Mouse (Mus musculus) MEL (cell line): Measurements from ENCODE around the gene Ocln. TPM values are rescaled to one million over a fixed set of nuclear protein-coding genes. Genes with fewer than 3 reads are reported as not detected.
A peak's percentile ranks its signal among the peaks of the same experiment; 100 is the strongest.

Experiments
- DNase-seq: peaks from one replicate; pipeline ENCODE4 v3.0.0; 2011; ENCODE audit warnings: low read depth, low spot score
- H3K27ac ChIP-seq: 2 replicates; pipeline ENCODE4 v1.5.1; 2012; ENCODE audit warnings: low read depth, mild to moderate bottlenecking, control low read depth, low read length, moderate library complexity; ENCODE audit not compliant: control insufficient read depth
- H3K27me3 ChIP-seq, 2 experiments: fragments of 150-350 bp in 1 of 2; sonication (generic) in 1 of 2; 2 replicates each; pipeline ENCODE4 v1.6.1; 2012; ENCODE audit warnings: low read length in 2 of 2, mild to moderate bottlenecking in 2 of 2, improper control_type of control experiment in 1 of 2, moderate library complexity in 1 of 2; ENCODE audit not compliant: insufficient read depth in 2 of 2, control insufficient read depth in 1 of 2
- H3K36me3 ChIP-seq, 2 experiments: 2 replicates each; pipeline ENCODE4 v1.6.1; 2012 to 2014; ENCODE audit warnings: low read length in 2 of 2, improper control_type of control experiment in 1 of 2, inconsistent platforms in 1 of 2, mild to moderate bottlenecking in 1 of 2; ENCODE audit not compliant: insufficient read depth in 2 of 2, control insufficient read depth in 1 of 2
- H3K4me1 ChIP-seq, 2 experiments: fragments of 150-350 bp in 1 of 2; sonication (generic) in 1 of 2; 2 replicates each; pipeline ENCODE4 v1.6.1; 2012; ENCODE audit warnings: low read length in 2 of 2, improper control_type of control experiment in 1 of 2, mild to moderate bottlenecking in 1 of 2; ENCODE audit not compliant: insufficient read depth in 2 of 2, control insufficient read depth in 1 of 2
- H3K4me3 ChIP-seq, 2 experiments: fragments of 150-350 bp in 1 of 2; sonication (generic) in 1 of 2; 2 replicates each; pipeline ENCODE4 v1.5.1; 2012; ENCODE audit warnings: low read depth in 2 of 2, low read length in 2 of 2, mild to moderate bottlenecking in 2 of 2, moderate library complexity in 2 of 2, control low read depth in 1 of 2, improper control_type of control experiment in 1 of 2; ENCODE audit not compliant: control insufficient read depth in 1 of 2, insufficient read depth in 1 of 2
- H3K79me2 ChIP-seq: 2 replicates; pipeline ENCODE4 v1.6.1; 2012; ENCODE audit warnings: mild to moderate bottlenecking, low read length, moderate library complexity; ENCODE audit not compliant: control insufficient read depth, poor library complexity, insufficient read depth
- H3K9ac ChIP-seq: 2 replicates; pipeline ENCODE4 v1.6.1; 2012; ENCODE audit warnings: low read depth, mild to moderate bottlenecking, control low read depth, low read length, moderate library complexity; ENCODE audit not compliant: control insufficient read depth, poor library complexity, severe bottlenecking
- H3K9me3 ChIP-seq: fragments of 150-350 bp; sonication (generic); replicated peaks from 2 replicates; pipeline ENCODE4 v1.6.1; 2012; ENCODE audit warnings: mild to moderate bottlenecking, low read length, improper control_type of control experiment, moderate library complexity; ENCODE audit not compliant: insufficient read depth
- BHLHE40 ChIP-seq: IDR thresholded peaks from 2 replicates; pipeline ENCODE4 v1.6.1; 2012; ENCODE audit warnings: low read depth, mild to moderate bottlenecking, inconsistent platforms, low read length, improper control_type of control experiment, borderline replicate concordance
- CHD1 ChIP-seq: IDR thresholded peaks from 2 replicates; pipeline ENCODE4 v1.6.1; 2012; ENCODE audit warnings: low read depth, mild to moderate bottlenecking, inconsistent platforms, low read length, improper control_type of control experiment
- CHD2 ChIP-seq: IDR thresholded peaks from 2 replicates; pipeline ENCODE4 v1.6.1; 2011; ENCODE audit warnings: low read length, improper control_type of control experiment
- E2F4 ChIP-seq: IDR thresholded peaks from 2 replicates; pipeline ENCODE4 v1.6.1; 2011; ENCODE audit warnings: low read depth, low read length, improper control_type of control experiment, borderline replicate concordance
- EP300 ChIP-seq, 2 experiments: IDR thresholded peaks; 2 replicates each; pipeline ENCODE4 v1.6.1; 2011; ENCODE audit warnings: improper control_type of control experiment in 2 of 2, low read length in 2 of 2, low read depth in 1 of 2, mild to moderate bottlenecking in 1 of 2
- ETS1 ChIP-seq: IDR thresholded peaks from 2 replicates; pipeline ENCODE4 v1.6.1; 2012; ENCODE audit warnings: low read depth, mild to moderate bottlenecking, inconsistent platforms, low read length, improper control_type of control experiment, moderate library complexity
- GATA1 ChIP-seq: IDR thresholded peaks from 2 replicates; pipeline ENCODE4 v1.6.1; 2011; ENCODE audit warnings: low read depth, low read length, improper control_type of control experiment
- MAFK ChIP-seq: IDR thresholded peaks from 2 replicates; pipeline ENCODE4 v1.6.1; 2011; ENCODE audit warnings: low read depth, mild to moderate bottlenecking, low read length, improper control_type of control experiment, borderline replicate concordance
- MAX ChIP-seq: IDR thresholded peaks from 2 replicates; pipeline ENCODE4 v1.6.1; 2011; ENCODE audit warnings: low read length, improper control_type of control experiment
- MEF2A ChIP-seq: IDR thresholded peaks from 2 replicates; pipeline ENCODE4 v1.6.1; 2014; ENCODE audit warnings: low read depth, mild to moderate bottlenecking, inconsistent platforms, low read length, improper control_type of control experiment; ENCODE audit not compliant: poor library complexity, insufficient replicate concordance, severe bottlenecking; ENCODE audit errors: extremely low read depth
- MXI1 ChIP-seq: IDR thresholded peaks from 2 replicates; pipeline ENCODE4 v1.6.1; 2011; ENCODE audit warnings: mild to moderate bottlenecking, low read depth, low read length, improper control_type of control experiment
- MYC ChIP-seq: IDR thresholded peaks from 2 replicates; pipeline ENCODE4 v1.6.1; 2011; ENCODE audit warnings: low read depth, mild to moderate bottlenecking, low read length, improper control_type of control experiment, moderate library complexity
- NELFE ChIP-seq: IDR thresholded peaks from 2 replicates; pipeline ENCODE4 v1.6.1; 2011; ENCODE audit warnings: low read depth, low read length, improper control_type of control experiment
- NRF1 ChIP-seq: IDR thresholded peaks from 2 replicates; pipeline ENCODE4 v1.6.1; 2014; ENCODE audit warnings: low read depth, mild to moderate bottlenecking, inconsistent platforms, low read length, improper control_type of control experiment, moderate library complexity; ENCODE audit not compliant: poor library complexity, insufficient read depth, severe bottlenecking
- POLR2A ChIP-seq, 2 experiments: IDR thresholded peaks; 2 replicates each; pipeline ENCODE4 v1.6.1; 2011 to 2012; ENCODE audit warnings: low read length in 2 of 2, mild to moderate bottlenecking in 2 of 2, control low read depth in 1 of 2, improper control_type of control experiment in 1 of 2, low read depth in 1 of 2, moderate library complexity in 1 of 2; ENCODE audit not compliant: control insufficient read depth in 1 of 2, insufficient read depth in 1 of 2, poor library complexity in 1 of 2
- POLR2AphosphoS5 ChIP-seq: IDR thresholded peaks from 2 replicates; pipeline ENCODE4 v1.6.1; 2012; ENCODE audit warnings: low read depth, borderline replicate concordance, mild to moderate bottlenecking, inconsistent platforms, low read length, moderate library complexity, mixed read lengths
- SIN3A ChIP-seq: IDR thresholded peaks from 2 replicates; pipeline ENCODE4 v1.6.1; 2012; ENCODE audit warnings: low read length, improper control_type of control experiment, inconsistent platforms
- TAL1 ChIP-seq: IDR thresholded peaks from 2 replicates; pipeline ENCODE4 v1.6.1; 2012; ENCODE audit warnings: mild to moderate bottlenecking, inconsistent platforms, low read length, moderate library complexity, mixed read lengths
- TBP ChIP-seq: IDR thresholded peaks from 2 replicates; pipeline ENCODE4 v1.8.0; 2011; ENCODE audit warnings: low read depth, low read length, improper control_type of control experiment
- TCF12 ChIP-seq: IDR thresholded peaks from 2 replicates; pipeline ENCODE4 v1.6.1; 2014; ENCODE audit warnings: low read depth, mild to moderate bottlenecking, inconsistent platforms, low read length, improper control_type of control experiment, moderate library complexity
- USF2 ChIP-seq, 2 experiments: IDR thresholded peaks; 2 replicates each; pipeline ENCODE4 v1.6.1; 2011 to 2012; ENCODE audit warnings: improper control_type of control experiment in 2 of 2, low read length in 2 of 2, borderline replicate concordance in 1 of 2, inconsistent platforms in 1 of 2, low read depth in 1 of 2, mild to moderate bottlenecking in 1 of 2; ENCODE audit not compliant: insufficient read depth in 1 of 2
- ZC3H11A ChIP-seq: IDR thresholded peaks from 2 replicates; pipeline ENCODE4 v1.6.1; 2012; ENCODE audit warnings: low read depth, mild to moderate bottlenecking, inconsistent platforms, low read length, improper control_type of control experiment
- ZNF384 ChIP-seq: IDR thresholded peaks from 2 replicates; pipeline ENCODE4 v1.6.1; 2012; ENCODE audit warnings: low read depth, mild to moderate bottlenecking, inconsistent platforms, low read length, improper control_type of control experiment
- polyA plus RNA-seq, 2 experiments: library from polyadenylated mRNA; stranded (reverse) in 1 of 2; unstranded in 1 of 2; fragments of >175 nt in 1 of 2; fragments of >200 nt in 1 of 2; gene quantifications; 2 replicates each; pipeline versions ENCODE4 v1.2.1 to v1.2.4; 2012; ENCODE audit warnings: low replicate concordance in 2 of 2, low read depth in 1 of 2; ENCODE audit not compliant: insufficient read length in 2 of 2, insufficient read depth in 1 of 2, missing spikeins in 1 of 2
- total RNA-seq: library from RNA; depleted of rRNA; stranded (reverse); fragments of 300-350 nt; gene quantifications from 2 replicates; pipeline ENCODE4 v1.2.3, GENCODE M21; 2012

The Ocln gene
- total and polyA plus RNA-seq, 3 experiments = 0.31 to 0.58 TPM; not detected in 1

DNA sequence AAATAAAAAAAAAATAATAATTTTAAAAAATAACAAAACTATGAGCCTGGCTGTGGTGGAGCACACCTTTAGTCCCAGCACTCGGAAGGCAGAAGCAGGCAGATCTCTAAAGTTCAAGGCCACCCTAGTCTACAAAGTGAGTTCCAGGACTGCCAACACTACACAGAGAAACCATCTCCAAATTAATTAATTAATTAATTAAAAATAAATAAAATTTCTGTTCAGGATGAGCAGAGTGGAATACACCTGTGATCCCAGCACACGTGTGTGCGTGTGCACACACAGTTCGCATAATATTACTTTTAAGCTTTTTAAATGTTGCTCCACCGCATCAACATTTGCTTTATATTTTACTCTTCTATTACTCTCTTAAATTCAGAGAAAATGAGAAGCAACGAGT is 60.9 kb downstream of the Ocln start:
- H3K4me3 ChIP-seq = peak overlapping the region; percentile 83 to 100
- peak overlapping the region; percentile 87 for H3K27ac ChIP-seq
- H3K36me3 ChIP-seq = peaks cover 15 to 16% of the 10 kb centered on the region in 2 experiments
- H3K9ac ChIP-seq = peak overlapping the region; percentile 97
- DNase-seq = no peak
- peaks cover 16% of the 10 kb centered on the region for H3K79me2 ChIP-seq
- TF ChIP-seq MXI1 = no peak
- no peak for TF ChIP-seq ZC3H11A
- TF ChIP-seq MYC = peak; percentile 57; the same call in 1 of the 2 replicates
- no peak for TF ChIP-seq ZNF384
- no peak for TF ChIP-seq POLR2AphosphoS5
- TF ChIP-seq USF2 (IDR thresholded peaks at IDR 0.05; ENCODE audit: borderline replicate concordance in 1 of 2, insufficient read depth in 1 of 2, low read depth in 1 of 2, low read length in 2 of 2) = no peak
- no peak for TF ChIP-seq MEF2A
- TF ChIP-seq NRF1 = no peak
- no peaks in the 10 kb centered on the region for H3K27me3 ChIP-seq
- H3K4me1 ChIP-seq = peaks cover 2 to 14% of the 10 kb centered on the region in 2 experiments; a peak in 3 of 4 replicates
- H3K9me3 ChIP-seq = no peaks in the 10 kb centered on the region

GRCm38 (mm10) chr13:100490424-100490823 is 62.1 kb downstream of the Ocln start:
- peaks cover 16 to 22% of the 10 kb centered on the region in 2 experiments for H3K36me3 ChIP-seq
- H3K27me3 ChIP-seq = no peaks in the 10 kb centered on the region
- H3K79me2 ChIP-seq = peaks cover 16% of the 10 kb centered on the region
- no peaks in the 10 kb centered on the region for H3K9me3 ChIP-seq
- H3K4me1 ChIP-seq = peaks cover 2 to 14% of the 10 kb centered on the region in 2 experiments; a peak in 3 of 4 replicates
- peak overlapping the region; percentile 59 for H3K9ac ChIP-seq
- TF ChIP-seq POLR2A (IDR thresholded peaks at IDR 0.05; ENCODE audit: control insufficient read depth in 1 of 2, insufficient read depth in 1 of 2, low read depth in 1 of 2, low read length in 2 of 2, poor library complexity in 1 of 2) (no peak), ETS1 (peak; percentile 79), MAX (peak; percentile 56; the same call in 1 of the 2 replicates), TBP (no peak), GATA1 (peak; percentile 29; the same call in 1 of the 2 replicates), MAFK (peak; percentile 98), BHLHE40 (no peak), MYC (peak; percentile 86), EP300 (IDR thresholded peaks at IDR 0.05; ENCODE audit: low read depth in 1 of 2, low read length in 2 of 2) (peak; percentile 50 to 51; a peak in 3 of 4 replicates), POLR2AphosphoS5 (no peak), TCF12 (peak; percentile 24; the same call in 1 of the 2 replicates), CHD2 (no peak), MEF2A (no peak), E2F4 (no peak), SIN3A (peak; percentile 81), TAL1 (peak; percentile 23), NELFE (no peak), CHD1 (no peak), MXI1 (peak; percentile 89)
- peak overlapping the region; percentile 76 for H3K27ac ChIP-seq
- peak; percentile 81 for DNase-seq
- H3K4me3 ChIP-seq = peak overlapping the region; percentile 58 to 62
